Mouse (Mus musculus) embryonic facial prominence, embryonic 13.5 days (tissue): ENCODE measurements around the gene Eloa. TPM values are rescaled to one million over a fixed set of nuclear protein-coding genes. Genes with fewer than 3 reads are reported as not detected.

Source experiments
- polyA plus RNA-seq: library from polyadenylated mRNA; unstranded; fragments of >200 nt; fragmentation: Nextera tagmentation; extraction: Ambion mirVana; gene quantifications from 2 replicates; pipeline ENCODE4 v1.2.1, GENCODE M21; 2015

The Eloa gene
- polyA plus RNA-seq, 1 experiment from 2014 or later: 42.5 TPM

Other genes with a start within 250 kb of the Eloa start
- 324 and 327 TPM in 2 replicates for gene Srsf10, start 166.0 kb downstream of the Eloa start, polyA plus RNA-seq
- gene Pnrc2, start 147.9 kb downstream of the Eloa start, polyA plus RNA-seq: 183 and 196 TPM in 2 replicates
- 0.51 and 0.55 TPM in 2 replicates for gene Cnr2, start 126.4 kb downstream of the Eloa start, polyA plus RNA-seq
- 66.6 and 75.1 TPM in 2 replicates for gene Fuca1, start 101.0 kb downstream of the Eloa start, polyA plus RNA-seq
- gene Hmgcl, start 75.3 kb downstream of the Eloa start, polyA plus RNA-seq: 80.3 and 82.0 TPM in 2 replicates
- gene Gale, start 58.0 kb downstream of the Eloa start, polyA plus RNA-seq: 34.6 and 38.5 TPM in 2 replicates
- gene Lypla2, start 49.1 kb downstream of the Eloa start, polyA plus RNA-seq: 105 and 117 TPM in 2 replicates
- gene Pithd1, start 34.5 kb downstream of the Eloa start, polyA plus RNA-seq: 59.5 and 59.9 TPM in 2 replicates
- 447 and 551 TPM in 2 replicates for gene Rpl11, start 31.7 kb upstream of the Eloa start, polyA plus RNA-seq
- 540 and 613 TPM in 2 replicates for gene Id3, start 121.7 kb upstream of the Eloa start, polyA plus RNA-seq
- 6.4 and 7.1 TPM in 2 replicates for gene E2f2, start 150.6 kb upstream of the Eloa start, polyA plus RNA-seq
- gene Asap3, start 184.6 kb upstream of the Eloa start, polyA plus RNA-seq: 10.9 and 11.6 TPM in 2 replicates
- gene Tcea3, start 226.0 kb upstream of the Eloa start, polyA plus RNA-seq: 3.6 and 7.3 TPM in 2 replicates